Mouse (Mus musculus): Measurements from ENCODE around the gene Ppp1r12c. TPM values are rescaled to one million over a fixed set of nuclear protein-coding genes. Genes with fewer than 3 reads are reported as not detected.
A peak's percentile ranks its signal among the peaks of the same experiment; 100 is the strongest.
"Not testable (repeated sequence)": the region's sequence is repeated elsewhere in the genome, so short reads cannot be mapped to it uniquely, and the experiment has no call there.

The Ppp1r12c gene
- polyA plus RNA-seq, 1 experiment from 2014 or later: 48.0 TPM

GRCm38 (mm10) chr7:4536369-4536768 is 34.9 kb upstream of the Ppp1r12c start:
- 86% methylated on average over 4 of the region's 4 CpGs for WGBS
- Histone ChIP-seq H3K4me1 (replicated peaks; ENCODE audit: control insufficient read depth, insufficient read depth, low read length) (no peaks in the 10 kb centered on the region), H3K4me2 (no peak overlapping the region), H3K36me3 (ENCODE audit: control insufficient read depth, insufficient read depth, low read length) (no peaks in the 10 kb centered on the region), H3K27me3 (replicated peaks; ENCODE audit: control insufficient read depth, insufficient read depth, low read length) (no peaks in the 10 kb centered on the region; the same call in 1 of the 2 replicates), H3K4me3 (ENCODE audit: low read depth, low read length) (no peak overlapping the region), H3K9me3 (ENCODE audit: control insufficient read depth, low read length) (no peaks in the 10 kb centered on the region), H3K9ac (ENCODE audit: low read depth, low read length) (no peak overlapping the region), H3K27ac (ENCODE audit: low read depth, low read length) (no peak overlapping the region)
- ATAC-seq (replicated peaks; ENCODE audit: low FRiP score): no peak
- no peak for DNase-seq (ENCODE audit: low spot score)

- Histone ChIP-seq H3K9me3 (ENCODE audit: control insufficient read depth, low read length) (no peaks in the 10 kb centered on the region), H3K4me2 (peak within 1 kb of the TSS; percentile 56), H3K4me3 (ENCODE audit: low read depth, low read length) (peak within 1 kb of the TSS; percentile 34), H3K36me3 (ENCODE audit: control insufficient read depth, insufficient read depth, low read length) (no peaks in the 10 kb centered on the region), H3K27ac (ENCODE audit: low read depth, low read length) (no peak within 1 kb of the TSS), H3K4me1 (replicated peaks; ENCODE audit: control insufficient read depth, insufficient read depth, low read length) (no peaks in the 10 kb centered on the region), H3K9ac (ENCODE audit: low read depth, low read length) (no peak within 1 kb of the TSS), H3K27me3 (replicated peaks; ENCODE audit: control insufficient read depth, insufficient read depth, low read length) (no peaks in the 10 kb centered on the region)
- DNase-seq (ENCODE audit: low spot score): peak; percentile 69
- ATAC-seq (replicated peaks; ENCODE audit: low FRiP score): peak; percentile 86
- WGBS: 7% methylated on average over 28 of the region's 28 CpGs
These were observed 30.7 kb upstream of the Ppp1r12c start, which contains the start of gene Dnaaf3 for GRCm38 (mm10) chr7:4532005-4532729. Gene Dnaaf3, minus strand, starts transcription at chr7:4532453.

DNA sequence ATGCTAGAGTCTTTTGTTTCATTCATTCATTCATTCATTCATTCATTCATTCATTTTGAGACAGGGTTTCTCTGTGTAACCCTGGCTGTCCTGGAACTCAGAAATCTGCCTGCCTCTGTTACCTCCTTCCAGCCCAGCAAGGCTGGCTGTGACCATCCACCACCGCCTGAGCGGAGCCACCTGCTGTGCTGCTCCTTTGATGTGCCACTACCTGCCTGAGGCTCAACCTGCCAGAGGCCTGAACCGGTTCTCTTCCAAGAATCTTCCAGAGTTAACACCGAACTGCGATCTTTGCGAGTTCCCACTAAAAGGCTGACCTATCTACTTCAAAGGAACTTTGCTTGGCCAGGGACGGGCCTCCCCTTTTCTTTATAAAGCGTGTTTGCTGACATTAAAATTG is 28.7 kb upstream of the Ppp1r12c start:
- not testable (repeated sequence) for H3K27me3 ChIP-seq (replicated peaks; ENCODE audit: control insufficient read depth, insufficient read depth, low read length); ATAC-seq (replicated peaks; ENCODE audit: low FRiP score); H3K4me2 ChIP-seq; H3K4me3 ChIP-seq (ENCODE audit: low read depth, low read length); H3K9me3 ChIP-seq (ENCODE audit: control insufficient read depth, low read length); H3K36me3 ChIP-seq (ENCODE audit: control insufficient read depth, insufficient read depth, low read length); H3K4me1 ChIP-seq (replicated peaks; ENCODE audit: control insufficient read depth, insufficient read depth, low read length); H3K9ac ChIP-seq (ENCODE audit: low read depth, low read length); H3K27ac ChIP-seq (ENCODE audit: low read depth, low read length); DNase-seq (ENCODE audit: low spot score)
- WGBS: 32% methylated on average over 6 of the region's 8 CpGs

- no peak overlapping the region for H3K27ac ChIP-seq (ENCODE audit: low read depth, low read length)
- WGBS: 53% methylated on average over 18 of the region's 18 CpGs
- H3K9ac ChIP-seq (ENCODE audit: low read depth, low read length): no peak overlapping the region
- ATAC-seq (replicated peaks; ENCODE audit: low FRiP score): no peak
- no peak overlapping the region; the same call in 1 of the 2 replicates for H3K4me3 ChIP-seq (ENCODE audit: low read depth, low read length)
- H3K9me3 ChIP-seq (ENCODE audit: control insufficient read depth, low read length): no peaks in the 10 kb centered on the region
- H3K4me2 ChIP-seq: peak overlapping the region; percentile 65
- peaks cover 5% of the 10 kb centered on the region for H3K4me1 ChIP-seq (replicated peaks; ENCODE audit: control insufficient read depth, insufficient read depth, low read length)
- H3K36me3 ChIP-seq (ENCODE audit: control insufficient read depth, insufficient read depth, low read length): no peaks in the 10 kb centered on the region
- DNase-seq (ENCODE audit: low spot score): no peak
- H3K27me3 ChIP-seq (replicated peaks; ENCODE audit: control insufficient read depth, insufficient read depth, low read length): no peaks in the 10 kb centered on the region
These were observed 25.8 kb upstream of the Ppp1r12c start for GRCm38 (mm10) chr7:4527302-4527689.

- Histone ChIP-seq H3K9ac (ENCODE audit: low read depth, low read length) (peak overlapping the region; percentile 60), H3K4me1 (replicated peaks; ENCODE audit: control insufficient read depth, insufficient read depth, low read length) (peaks cover 8% of the 10 kb centered on the region), H3K27ac (ENCODE audit: low read depth, low read length) (peak overlapping the region; percentile 41; the same call in 1 of the 2 replicates), H3K36me3 (ENCODE audit: control insufficient read depth, insufficient read depth, low read length) (no peaks in the 10 kb centered on the region), H3K4me3 (ENCODE audit: low read depth, low read length) (peak overlapping the region; percentile 41), H3K27me3 (replicated peaks; ENCODE audit: control insufficient read depth, insufficient read depth, low read length) (no peaks in the 10 kb centered on the region), H3K9me3 (ENCODE audit: control insufficient read depth, low read length) (no peaks in the 10 kb centered on the region), H3K4me2 (peak overlapping the region; percentile 65)
- WGBS: 23% methylated on average over 40 of the region's 40 CpGs
- ATAC-seq (replicated peaks; ENCODE audit: low FRiP score) (peak; percentile 88), DNase-seq (ENCODE audit: low spot score) (peak; percentile 88)
These were observed 25.1 kb upstream of the Ppp1r12c start for GRCm38 (mm10) chr7:4526341-4527301.

GRCm38 (mm10) chr7:4524212-4524922 is 22.9 kb upstream of the Ppp1r12c start, which contains the start of gene Tnni3:
Gene Tnni3, minus strand, starts transcription at chr7:4524229.
- H3K9me3 ChIP-seq (ENCODE audit: control insufficient read depth, low read length); DNase-seq (ENCODE audit: low spot score); H3K27ac ChIP-seq (ENCODE audit: low read depth, low read length); H3K4me2 ChIP-seq; H3K36me3 ChIP-seq (ENCODE audit: control insufficient read depth, insufficient read depth, low read length); H3K27me3 ChIP-seq (replicated peaks; ENCODE audit: control insufficient read depth, insufficient read depth, low read length); H3K4me3 ChIP-seq (ENCODE audit: low read depth, low read length); H3K9ac ChIP-seq (ENCODE audit: low read depth, low read length): not testable (repeated sequence)
- H3K4me1 ChIP-seq (replicated peaks; ENCODE audit: control insufficient read depth, insufficient read depth, low read length): peaks cover 11% of the 10 kb centered on the region
- peak; percentile 42; the same call in 1 of the 2 replicates for ATAC-seq (replicated peaks; ENCODE audit: low FRiP score)
- 64% methylated on average over 15 of the region's 15 CpGs for WGBS

DNA sequence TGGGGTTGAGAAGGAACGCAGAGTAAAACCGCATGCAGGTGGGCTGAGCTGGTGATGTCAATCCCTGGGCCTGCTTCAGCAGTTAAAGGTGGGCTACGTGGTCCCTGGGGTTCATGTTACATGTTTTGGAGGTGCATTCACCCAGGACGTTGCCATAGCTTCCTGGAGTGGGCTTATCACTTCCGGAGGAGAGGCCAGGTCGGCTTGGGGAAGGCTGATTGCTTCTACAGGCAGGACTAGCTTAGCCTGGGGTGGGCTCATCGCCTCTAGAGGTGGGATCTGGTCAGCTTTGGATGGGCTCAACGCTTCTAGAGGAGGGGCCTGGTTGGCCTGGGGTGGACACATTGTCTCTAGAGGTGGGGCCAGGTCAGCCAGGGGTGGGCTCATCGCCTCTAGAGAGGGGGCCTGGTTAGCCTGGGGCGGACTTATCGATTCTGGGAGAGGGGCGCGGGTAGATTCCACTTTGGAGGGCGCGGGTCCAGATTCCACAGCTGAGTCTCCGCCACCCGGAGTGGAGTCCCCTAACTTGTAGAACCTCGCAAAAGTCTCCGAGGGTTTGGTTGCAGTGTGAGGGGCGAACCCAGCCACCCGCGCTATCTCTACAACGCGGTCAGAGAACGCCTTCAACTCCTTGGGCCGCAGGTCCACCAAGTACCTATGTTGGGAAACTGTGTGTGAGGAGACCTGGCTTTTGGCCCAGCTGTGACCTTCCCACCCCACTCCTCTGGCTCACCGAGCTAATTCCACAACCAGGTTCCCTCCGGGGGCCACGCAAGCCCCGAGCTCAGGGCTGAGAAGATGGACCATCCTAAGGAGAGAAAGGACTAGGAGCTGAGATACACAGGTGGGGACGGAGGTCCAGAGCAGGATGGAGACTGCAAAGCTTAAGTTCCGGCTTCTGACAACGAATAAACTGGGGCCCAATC is 22.0 kb upstream of the Ppp1r12c start:
- Histone ChIP-seq H3K36me3 (ENCODE audit: control insufficient read depth, insufficient read depth, low read length) (no peaks in the 10 kb centered on the region), H3K4me3 (ENCODE audit: low read depth, low read length) (no peak overlapping the region), H3K4me2 (no peak overlapping the region), H3K4me1 (replicated peaks; ENCODE audit: control insufficient read depth, insufficient read depth, low read length) (peaks cover 11% of the 10 kb centered on the region), H3K27me3 (replicated peaks; ENCODE audit: control insufficient read depth, insufficient read depth, low read length) (peaks cover 4% of the 10 kb centered on the region; the same call in 1 of the 2 replicates), H3K27ac (ENCODE audit: low read depth, low read length) (no peak overlapping the region), H3K9me3 (ENCODE audit: control insufficient read depth, low read length) (no peaks in the 10 kb centered on the region), H3K9ac (ENCODE audit: low read depth, low read length) (no peak overlapping the region)
- DNase-seq (ENCODE audit: low spot score): peak; percentile 32
- no peak for ATAC-seq (replicated peaks; ENCODE audit: low FRiP score)
- 81% methylated on average over 33 of the region's 33 CpGs for WGBS
